Mouse (Mus musculus) leukemia stem cell, adult 10-12 weeks (primary cell): ENCODE data around the gene Yeats4. TPM values are rescaled to one million over a fixed set of nuclear protein-coding genes. Genes with fewer than 3 reads are reported as not detected.

Experiments
- polyA plus RNA-seq: library from polyadenylated mRNA; stranded (reverse); fragments of >175 nt; gene quantifications from 2 replicates; pipeline ENCODE4 v1.2.3, GENCODE M21; 2012; ENCODE audit warnings: low replicate concordance

The Yeats4 gene
- polyA plus RNA-seq = 115 and 145 TPM in 2 replicates

GRCm38 (mm10) chr10:117224102-117224990 is at the start of gene Yeats4:
Gene Yeats4, minus strand, starts transcription at chr10:117224507.

GRCm38 (mm10) chr10:117238603-117239002 is 14.3 kb upstream of the Yeats4 start, which contains the start of gene 9530003J23Rik:
Gene 9530003J23Rik, minus strand, starts transcription at chr10:117238703.

Other genes starting within 250 kb of the Yeats4 start
- not detected in 2 replicates for gene Best3, start 238.2 kb downstream of the Yeats4 start, polyA plus RNA-seq
- not detected in 2 replicates for gene Lrrc10, start 179.2 kb downstream of the Yeats4 start, polyA plus RNA-seq
- gene Cct2, start 160.7 kb downstream of the Yeats4 start, polyA plus RNA-seq = 10.5 and 20.7 TPM in 2 replicates
- 8.1 and 9.3 TPM in 2 replicates for gene Frs2, start 76.0 kb downstream of the Yeats4 start, polyA plus RNA-seq
- gene 9530003J23Rik, start 14.2 kb upstream of the Yeats4 start, polyA plus RNA-seq = not detected in 2 replicates
- gene Lyz2, start 57.8 kb upstream of the Yeats4 start, polyA plus RNA-seq = 7.9 and 8.5 TPM in 2 replicates
- gene Lyz1, start 68.4 kb upstream of the Yeats4 start, polyA plus RNA-seq = not detected in 2 replicates
- 687 and 841 TPM in 2 replicates for gene Cpsf6, start 155.5 kb upstream of the Yeats4 start, polyA plus RNA-seq